Mouse (Mus musculus): Measurements from ENCODE around the gene Tenm2. TPM values are rescaled to one million over a fixed set of nuclear protein-coding genes. Genes with fewer than 3 reads are reported as not detected.

The Tenm2 gene
- polyA plus RNA-seq, 1 experiment = 14.4 TPM

DNA sequence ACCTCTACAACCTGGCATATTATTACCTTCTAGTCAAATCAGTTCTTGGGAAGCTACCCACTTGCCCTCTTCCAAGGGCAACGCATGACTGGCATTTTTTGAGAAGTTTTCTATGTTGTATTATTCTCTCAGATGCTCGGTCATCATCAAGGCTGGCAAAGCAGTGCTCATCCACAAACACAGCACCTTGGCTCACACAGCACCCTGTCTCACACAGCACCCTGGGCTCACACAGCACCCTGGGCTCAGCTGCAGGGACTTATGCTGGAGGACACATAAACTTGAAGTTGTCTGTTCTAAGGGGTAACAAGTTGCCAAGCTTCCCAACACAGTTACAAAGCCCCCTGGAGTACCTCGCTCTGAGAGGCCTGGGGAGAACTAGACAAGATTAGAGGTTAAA is 1258.0 kb downstream of the Tenm2 start:
- no peak for DNase-seq (ENCODE audit: extremely low spot score in 1 of 2, low spot score in 1 of 2)

DNA sequence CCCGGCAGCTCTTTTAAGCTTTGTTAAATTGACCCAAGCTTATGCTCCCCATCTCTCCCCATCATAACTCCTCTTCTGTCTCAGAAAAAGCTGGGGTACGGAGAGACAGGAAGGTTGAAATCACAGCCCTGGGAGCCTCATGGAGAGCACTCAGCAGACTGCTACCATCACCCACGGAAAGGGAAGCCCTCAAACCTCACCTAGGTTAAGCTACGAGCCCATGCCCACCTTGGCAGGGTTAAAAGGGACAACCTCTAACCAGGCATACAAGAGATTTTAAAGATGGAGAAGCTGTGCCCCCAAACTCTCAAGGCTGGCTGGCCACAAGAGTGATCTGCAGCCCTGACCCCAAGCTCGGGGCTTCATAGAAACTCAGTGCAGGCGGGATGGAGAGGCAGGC is 1258.7 kb downstream of the Tenm2 start:
- DNase-seq (ENCODE audit: extremely low spot score in 1 of 2, low spot score in 1 of 2) = no peak

DNA sequence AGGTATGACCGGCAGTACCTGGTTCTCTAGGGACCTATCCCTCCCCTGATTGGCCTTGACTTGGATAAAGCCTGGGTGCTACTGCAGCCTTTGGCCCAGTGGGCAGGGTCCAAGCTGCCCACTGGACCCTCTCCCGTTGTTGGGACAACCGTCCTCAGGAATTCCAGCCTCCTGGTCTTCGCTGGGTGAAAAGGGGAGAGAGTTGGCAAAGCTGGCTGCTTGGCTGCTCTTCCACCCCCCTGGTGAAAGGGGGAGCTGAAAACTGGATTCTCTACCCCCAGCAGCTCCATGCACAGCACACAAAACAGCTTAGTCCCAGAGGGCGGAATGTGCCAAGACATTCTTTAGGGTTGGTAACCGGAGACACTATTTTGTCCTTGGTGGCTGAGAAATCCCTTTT is 1259.3 kb downstream of the Tenm2 start:
- peak in 1 of 2 experiments; percentile 37 for DNase-seq (ENCODE audit: extremely low spot score in 1 of 2, low spot score in 1 of 2)

DNA sequence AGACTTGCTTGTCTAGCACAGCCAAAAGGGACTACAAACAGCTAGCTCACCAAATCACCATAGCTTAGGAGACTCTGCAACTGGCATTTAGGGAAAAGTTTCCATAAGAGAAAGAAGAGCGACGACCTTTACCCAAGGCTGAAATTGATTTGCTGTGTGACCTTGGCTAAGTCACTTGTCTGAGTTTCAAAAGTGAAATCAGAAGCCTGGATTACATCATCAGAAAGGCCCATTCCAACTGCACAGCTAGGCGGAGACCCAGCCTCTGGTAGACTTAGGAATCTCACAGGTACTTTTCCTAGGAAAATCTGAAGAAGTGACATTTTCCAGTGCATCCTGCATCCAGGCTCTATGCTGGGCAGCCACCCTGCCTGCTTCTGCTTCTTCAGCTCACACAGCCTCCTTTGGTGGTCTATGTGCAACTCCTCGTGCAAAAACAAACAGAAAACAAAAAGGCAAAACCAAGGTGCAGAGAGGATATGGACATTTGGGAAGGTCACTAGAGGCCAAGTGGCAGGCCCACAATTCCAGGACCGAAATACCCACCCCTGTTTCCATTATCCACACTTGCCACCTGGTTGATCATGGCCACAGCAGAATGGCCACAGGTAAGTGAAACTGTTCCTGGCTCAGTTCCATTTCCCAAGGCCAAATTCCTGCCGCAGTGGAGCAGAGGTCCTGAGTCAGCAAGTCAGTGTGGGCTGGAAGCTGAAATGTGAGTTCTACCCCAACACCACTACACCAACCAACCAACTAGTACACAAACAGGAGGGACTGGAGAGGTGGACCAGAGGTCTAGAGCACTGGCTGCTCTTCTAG is 1260.9 kb downstream of the Tenm2 start:
- no peak for DNase-seq (ENCODE audit: extremely low spot score in 1 of 2, low spot score in 1 of 2)

DNA sequence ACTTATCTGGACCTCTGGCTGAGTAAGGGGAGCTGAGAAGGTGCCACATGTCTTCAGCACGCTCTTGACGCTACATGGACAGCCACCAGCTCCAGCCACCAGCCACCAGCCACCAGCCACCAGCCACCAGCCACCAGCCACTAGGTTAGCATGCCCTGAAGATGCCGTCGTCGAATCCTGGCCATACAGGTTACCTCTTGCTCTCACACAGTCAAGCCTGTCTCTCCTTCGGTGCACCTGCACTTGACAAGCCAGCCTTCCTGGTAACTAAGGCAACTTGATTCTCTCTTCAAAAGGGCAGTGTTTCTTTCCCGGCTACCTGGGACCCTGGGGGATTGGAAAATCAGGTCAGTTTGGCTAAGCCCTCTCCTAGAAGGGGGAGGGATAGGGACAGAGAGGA is 1262.6 kb downstream of the Tenm2 start:
- no peak for DNase-seq (ENCODE audit: extremely low spot score in 1 of 2, low spot score in 1 of 2)

DNA sequence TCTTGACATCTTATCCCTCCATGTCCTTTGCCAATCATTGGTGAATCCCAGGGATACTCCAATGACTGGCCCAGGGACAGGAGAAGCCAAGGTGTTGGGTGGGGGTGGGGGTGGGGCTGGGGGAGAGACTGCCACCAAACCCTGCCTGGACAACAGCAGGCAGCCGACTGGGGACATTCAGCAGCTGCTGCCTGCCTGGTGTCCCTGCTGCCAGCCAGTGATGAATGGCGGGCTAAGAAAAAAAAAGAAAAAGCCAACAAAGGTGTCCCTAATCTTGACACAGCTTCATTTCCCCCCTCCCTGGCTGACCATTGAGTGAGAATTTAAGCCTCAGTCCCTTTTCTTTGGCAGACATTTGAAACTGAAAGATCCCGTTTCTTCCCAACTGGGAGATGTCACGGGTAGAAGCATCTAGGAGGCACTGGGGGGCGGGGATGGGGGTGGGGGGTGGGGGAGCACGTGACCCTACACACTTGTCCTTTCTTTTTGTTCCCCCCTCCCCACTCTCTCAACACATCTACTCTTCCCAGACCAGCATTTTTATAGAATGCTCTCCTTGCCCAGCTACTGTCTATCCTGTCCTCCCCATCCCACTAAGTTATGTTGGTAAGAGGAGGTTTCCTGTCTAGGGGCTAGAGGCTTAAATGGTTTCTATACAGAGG is 1263.4 kb downstream of the Tenm2 start:
- no peak for DNase-seq (ENCODE audit: extremely low spot score in 1 of 2, low spot score in 1 of 2)

DNA sequence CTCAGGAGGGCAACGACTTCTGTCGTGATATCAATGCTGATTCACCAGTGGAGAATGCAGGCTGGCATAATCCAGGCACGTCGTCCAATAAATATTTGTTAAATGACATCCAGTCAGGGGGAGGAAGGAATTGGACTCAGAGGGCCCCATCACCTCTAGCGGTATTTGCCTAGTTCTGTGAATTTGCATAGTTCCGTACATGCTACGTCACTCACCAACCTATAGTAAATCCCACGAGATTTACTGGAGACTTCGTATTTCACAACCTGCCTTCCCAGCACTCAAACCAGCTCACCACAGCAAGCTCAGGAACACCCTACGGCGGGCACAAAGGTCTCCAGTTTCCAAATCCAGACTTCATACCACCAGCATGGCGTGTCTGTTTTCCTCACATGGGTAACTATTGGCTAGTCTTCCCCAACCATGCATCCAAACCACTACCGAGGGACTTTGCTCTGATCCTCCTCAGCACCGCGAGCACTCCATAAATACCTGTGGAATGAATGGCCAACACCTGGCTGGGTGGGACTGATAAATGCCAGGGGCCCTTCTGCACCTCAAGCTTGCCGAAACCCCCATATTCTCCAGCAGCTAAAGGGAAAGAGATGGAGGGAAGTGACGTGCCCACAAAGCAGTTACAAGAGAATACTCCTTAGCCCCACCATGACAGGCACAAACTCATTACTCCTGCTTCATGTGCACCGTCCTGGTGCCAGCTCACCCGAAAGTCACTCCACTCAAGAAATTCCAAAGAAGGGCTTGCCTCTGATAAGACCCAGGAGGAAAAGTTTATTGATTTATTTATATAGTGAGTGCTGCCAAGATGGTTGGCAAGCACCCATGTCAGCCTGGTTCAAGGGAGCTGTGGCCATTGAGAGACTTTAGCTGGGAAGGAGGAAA is 1264.7 kb downstream of the Tenm2 start:
- no peak for DNase-seq (ENCODE audit: extremely low spot score in 1 of 2, low spot score in 1 of 2)

DNA sequence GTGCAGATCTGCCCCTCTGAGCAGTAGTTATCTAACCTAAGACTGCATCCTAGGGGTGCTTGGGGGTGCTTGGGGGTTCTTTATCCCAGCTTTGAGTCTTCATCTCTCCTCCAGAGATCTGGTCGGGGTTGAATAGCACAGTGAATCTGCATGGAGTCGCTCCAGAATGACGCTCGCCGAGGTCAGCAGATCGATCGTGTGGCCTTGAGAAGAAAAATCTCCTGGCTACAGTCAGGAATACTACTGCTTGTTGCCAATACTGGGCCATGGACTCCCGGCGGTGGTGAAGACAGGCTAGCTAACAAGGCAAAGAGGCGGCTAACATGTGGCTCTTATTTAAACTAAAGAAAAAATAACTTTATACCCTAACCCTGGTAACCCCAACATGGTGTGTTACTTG is 1267.5 kb downstream of the Tenm2 start:
- no peak for DNase-seq (ENCODE audit: extremely low spot score in 1 of 2, low spot score in 1 of 2)

DNA sequence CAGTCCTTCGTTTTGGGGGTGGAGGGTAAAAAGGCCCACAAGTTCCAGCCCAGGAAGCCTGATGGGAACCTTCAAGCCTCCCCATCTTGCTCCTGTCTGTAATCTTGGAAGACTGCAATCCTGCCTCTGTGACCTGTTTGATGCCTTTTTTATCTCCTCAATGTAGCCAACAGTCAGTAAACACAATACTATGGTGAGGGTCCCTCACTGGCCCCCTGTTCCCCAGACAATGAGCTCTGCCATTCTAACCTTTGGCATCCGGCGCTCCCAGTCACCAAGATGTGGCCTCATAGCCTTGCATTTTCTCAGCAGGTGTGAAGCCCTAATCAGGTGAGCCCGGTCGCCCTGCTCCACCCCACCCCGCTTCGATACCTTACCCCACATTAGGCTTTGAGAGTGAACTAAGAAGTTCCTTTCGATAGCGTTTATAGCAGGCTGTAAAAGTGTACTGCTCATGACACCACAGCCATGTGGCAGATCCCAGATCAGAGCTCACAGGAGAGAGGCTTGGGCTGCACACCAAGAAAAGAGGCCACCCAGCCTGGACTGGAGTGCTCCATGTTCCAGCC is 1271.7 kb downstream of the Tenm2 start:
- DNase-seq (ENCODE audit: extremely low spot score in 1 of 2, low spot score in 1 of 2) = no peak

DNA sequence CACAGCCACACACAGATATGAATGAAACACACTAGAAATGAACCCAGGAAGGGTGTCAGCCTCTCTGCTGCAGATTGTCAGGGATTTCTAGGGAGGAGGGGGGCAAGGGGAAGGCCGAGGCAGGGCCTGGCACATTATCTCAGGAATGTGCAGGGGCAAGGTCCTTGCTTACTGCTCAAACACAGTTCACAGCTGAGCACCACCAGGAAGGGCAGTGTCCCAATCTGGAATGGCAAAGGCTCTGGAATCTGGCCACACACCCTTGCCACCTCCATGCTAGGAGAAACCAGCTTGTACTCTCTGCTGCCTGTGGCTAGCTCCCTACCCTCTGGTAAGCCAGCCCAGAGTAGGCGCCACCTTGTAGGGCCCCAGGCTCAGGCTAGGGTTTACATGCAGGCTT is 1272.2 kb downstream of the Tenm2 start:
- no peak for DNase-seq (ENCODE audit: extremely low spot score in 1 of 2, low spot score in 1 of 2)

DNA sequence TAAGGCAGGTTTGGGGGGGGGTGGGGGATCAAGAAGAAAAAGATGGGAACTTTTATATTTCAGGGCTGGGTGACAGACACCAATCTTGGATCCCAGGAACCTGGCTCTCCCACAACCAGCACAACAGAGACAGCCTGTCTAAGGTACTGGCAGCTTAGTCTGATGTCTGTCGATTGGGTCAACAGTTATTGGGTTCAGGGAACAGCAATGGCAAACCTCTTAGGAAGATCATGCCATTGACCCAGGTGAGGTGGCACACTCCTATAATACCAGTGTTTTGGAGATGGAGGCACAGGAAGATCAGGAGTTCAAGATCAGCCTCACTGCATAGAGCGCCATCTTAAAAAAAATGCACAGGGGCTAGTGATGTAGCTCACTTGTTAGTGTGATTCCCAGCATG is 1273.3 kb downstream of the Tenm2 start:
- DNase-seq (ENCODE audit: extremely low spot score in 1 of 2, low spot score in 1 of 2) = no peak

DNA sequence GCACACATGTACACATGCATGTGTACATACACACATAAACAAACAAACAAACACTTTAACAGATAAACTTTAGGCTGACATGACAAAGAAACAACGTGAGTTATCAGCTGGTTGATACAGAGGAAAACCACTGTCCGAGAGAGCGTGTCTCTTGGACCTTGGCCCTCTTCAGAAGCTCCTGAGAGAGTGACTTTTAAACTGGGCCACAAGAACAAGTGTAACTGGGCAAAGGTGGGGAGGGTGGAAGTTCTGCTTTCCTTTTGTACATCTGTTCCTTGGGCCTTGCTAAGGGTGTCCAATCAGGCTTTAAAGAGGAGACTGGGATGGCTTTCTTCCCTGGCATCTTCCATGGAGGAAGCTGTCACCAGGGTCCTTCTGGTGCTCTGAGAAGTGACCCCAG is 1276.5 kb downstream of the Tenm2 start:
- no peak for DNase-seq (ENCODE audit: extremely low spot score in 1 of 2, low spot score in 1 of 2)

All from frontal cortex, adult 2 months (tissue).